Comparison of ENCODE assay signal across 7 mouse cellular contexts in genomic region chr11:57719631-57720030, GRCm38 (mm10).
DNase-seq lines count a peak whose midpoint lies in the region; ATAC-seq and TF ChIP-seq lines count a peak whose summit lies in the region.

No protein-coding gene starts in this region.

- H3K9me3 ChIP-seq in E14TG2a.4 (ENCODE audit: low read length) = no peaks in the 10 kb centered on the region
- no peaks in the 10 kb centered on the region for H3K9me3 ChIP-seq in forebrain, embryonic 15.5 days

- peak; percentile 97 for DNase-seq in Muller cell, postnatal 12 days (ENCODE audit: inconsistent ontology term)
- DNase-seq in lung, postnatal 25 days (ENCODE audit: low spot score) = peak; percentile 18
- no peak for DNase-seq in frontal cortex, postnatal 14 days (ENCODE audit: low spot score in 2 of 2)
- no peak for DNase-seq in left cerebral cortex, adult 8-10 months (ENCODE audit: low spot score in 2 of 2)

- H3K4me1 ChIP-seq in E14TG2a.4 (replicated peaks; ENCODE audit: low read depth, low read length) = peaks cover 43% of the 10 kb centered on the region
- peaks cover 9% of the 10 kb centered on the region; the same call in 1 of the 2 replicates for H3K4me1 ChIP-seq in forebrain, embryonic 15.5 days

- ATAC-seq in forebrain, embryonic 15.5 days (replicated peaks) = peak; percentile 38; the same call in 1 of the 2 replicates
- no peak for ATAC-seq in monocyte, adult 5-6 weeks (replicated peaks; ENCODE audit: insufficient number of reproducible peaks, low FRiP score, low TSS enrichment, poor library complexity, severe bottlenecking)

- no peak for TF ChIP-seq CTCF in E14TG2a.4 (conservative IDR thresholded peaks at IDR 0.05; ENCODE audit: low read length)

- no peaks in the 10 kb centered on the region for H3K27me3 ChIP-seq in E14TG2a.4 (ENCODE audit: insufficient read depth, low read length)
- H3K27me3 ChIP-seq in forebrain, embryonic 15.5 days = no peaks in the 10 kb centered on the region

- peak overlapping the region; percentile 45; the same call in 1 of the 2 replicates for H3K4me3 ChIP-seq in E14TG2a.4 (replicated peaks; ENCODE audit: low read length)
- no peak overlapping the region for H3K4me3 ChIP-seq in forebrain, embryonic 15.5 days

- no peak overlapping the region for H3K4me2 ChIP-seq in forebrain, embryonic 15.5 days (replicated peaks)

- H3K27ac ChIP-seq in forebrain, embryonic 15.5 days (replicated peaks) = no peak overlapping the region

- no peaks in the 10 kb centered on the region for H3K36me3 ChIP-seq in E14TG2a.4 (ENCODE audit: insufficient read depth, low read length)
- no peaks in the 10 kb centered on the region for H3K36me3 ChIP-seq in forebrain, embryonic 15.5 days

- 7% methylated on average over 7 of the region's 7 CpGs for WGBS in forebrain, embryonic 15.5 days

- no peak overlapping the region for H3K9ac ChIP-seq in forebrain, embryonic 15.5 days (replicated peaks)

Comparison
In these comparisons a context has a peak if more than half of its experiments do, and no peak if none do; other contexts are left out.
1. DNase-seq: peak in Muller cell, postnatal 12 days (single experiment) and lung, postnatal 25 days (single experiment); none in frontal cortex, postnatal 14 days (0 of 2) and left cerebral cortex, adult 8-10 months (0 of 2).